Mouse (Mus musculus): ENCODE results near the gene Cib3.

- TF ChIP-seq GATA1 (IDR thresholded peaks at IDR 0.05; ENCODE audit: borderline replicate concordance, low read length) (no peak), FLI1 (IDR thresholded peaks at IDR 0.05; ENCODE audit: low read length) (no peak)
These were observed 48.4 kb upstream of the Cib3 start for GRCm38 (mm10) chr8:72261019-72261418.
